Mouse (Mus musculus): ENCODE measurements around the gene Pigz. TPM values are rescaled to one million over a fixed set of nuclear protein-coding genes. Genes with fewer than 3 reads are reported as not detected.
A peak's percentile ranks its signal among the peaks of the same experiment; 100 is the strongest.

Gene Pigz
- total RNA-seq (2014; fragmentation: Nextera tagmentation) (not detected in 2 replicates), total RNA-seq (2017) (0.12 and 0.16 TPM in 2 replicates), polyA plus RNA-seq (2012) (not detected in 2 replicates)

- peaks cover 9% of the 10 kb centered on the region for H3K4me1 ChIP-seq (ENCODE audit: insufficient read depth, low read depth, low read length)
- H3K36me3 ChIP-seq (replicated peaks) = no peaks in the 10 kb centered on the region
- TF ChIP-seq GATA1 (IDR thresholded peaks at IDR 0.05; ENCODE audit: borderline replicate concordance, low read length) (no peak), GATA2 (IDR thresholded peaks at IDR 0.05; ENCODE audit: borderline replicate concordance, low read depth, low read length) (no peak), POLR2AphosphoS5 (IDR thresholded peaks at IDR 0.05; ENCODE audit: insufficient replicate concordance, low read depth, low read length) (no peak), CTCF (IDR thresholded peaks at IDR 0.05; ENCODE audit: low read depth, low read length) (no peak), TAL1 (conservative IDR thresholded peaks at IDR 0.05; ENCODE audit: low read depth, low read length) (no peak)
- DNase-seq (ENCODE audit: low spot score) (no peak), ATAC-seq (ENCODE audit: extremely low read depth, insufficient number of reproducible peaks, low FRiP score, poor library complexity, severe bottlenecking) (no peak)
- peaks cover 49% of the 10 kb centered on the region for H3K27me3 ChIP-seq (ENCODE audit: insufficient read depth, low read length)
- H3K9me3 ChIP-seq (replicated peaks) = no peaks in the 10 kb centered on the region
- peak within 1 kb of the TSS; percentile 42; the same call in 1 of the 2 replicates for H3K4me3 ChIP-seq (ENCODE audit: low read depth, low read length)
These were observed at the start of gene Pigz for GRCm38 (mm10) chr16:31933751-31934549. Gene Pigz, plus strand, starts transcription at chr16:31933851.

DNA sequence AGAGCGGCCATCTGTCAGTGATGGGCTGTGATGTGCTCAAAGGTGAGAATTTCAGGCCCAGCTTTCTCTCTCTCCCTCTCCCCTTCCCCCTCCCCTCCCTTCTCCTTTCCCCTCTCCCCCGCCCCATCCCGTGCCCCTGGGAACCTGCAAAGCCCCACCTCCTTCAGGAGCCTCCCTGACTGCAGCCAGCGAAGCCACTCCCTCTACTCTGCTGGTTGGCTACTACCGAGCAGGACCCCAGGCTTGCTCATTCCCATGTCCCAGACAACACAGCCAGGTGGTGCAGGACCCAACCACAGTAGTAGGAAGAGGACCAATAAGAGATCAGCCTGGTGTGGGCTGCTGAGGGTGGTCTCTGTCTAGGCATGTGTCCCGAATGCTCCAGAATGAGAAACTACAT, 49.7 kb upstream of the Pigz start:
- H3K27me3 ChIP-seq (ENCODE audit: insufficient read depth, low read length) = peaks cover 77% of the 10 kb centered on the region
- H3K36me3 ChIP-seq (replicated peaks) = no peaks in the 10 kb centered on the region
- peaks cover 9% of the 10 kb centered on the region; the same call in 1 of the 2 replicates for H3K4me1 ChIP-seq (ENCODE audit: insufficient read depth, low read depth, low read length)
- H3K4me3 ChIP-seq (ENCODE audit: low read depth, low read length) = no peak overlapping the region
- DNase-seq (ENCODE audit: low spot score) = no peak
- no peaks in the 10 kb centered on the region for H3K9me3 ChIP-seq (replicated peaks)
- TF ChIP-seq TAL1 (conservative IDR thresholded peaks at IDR 0.05; ENCODE audit: low read depth, low read length) = no peak
- TF ChIP-seq CTCF (IDR thresholded peaks at IDR 0.05; ENCODE audit: low read depth, low read length) = no peak
- no peak for TF ChIP-seq GATA2 (IDR thresholded peaks at IDR 0.05; ENCODE audit: borderline replicate concordance, low read depth, low read length)
- TF ChIP-seq GATA1 (IDR thresholded peaks at IDR 0.05; ENCODE audit: borderline replicate concordance, low read length) = no peak
- no peak for TF ChIP-seq POLR2AphosphoS5 (IDR thresholded peaks at IDR 0.05; ENCODE audit: insufficient replicate concordance, low read depth, low read length)
- ATAC-seq (ENCODE audit: extremely low read depth, insufficient number of reproducible peaks, low FRiP score, poor library complexity, severe bottlenecking) = no peak

DNA sequence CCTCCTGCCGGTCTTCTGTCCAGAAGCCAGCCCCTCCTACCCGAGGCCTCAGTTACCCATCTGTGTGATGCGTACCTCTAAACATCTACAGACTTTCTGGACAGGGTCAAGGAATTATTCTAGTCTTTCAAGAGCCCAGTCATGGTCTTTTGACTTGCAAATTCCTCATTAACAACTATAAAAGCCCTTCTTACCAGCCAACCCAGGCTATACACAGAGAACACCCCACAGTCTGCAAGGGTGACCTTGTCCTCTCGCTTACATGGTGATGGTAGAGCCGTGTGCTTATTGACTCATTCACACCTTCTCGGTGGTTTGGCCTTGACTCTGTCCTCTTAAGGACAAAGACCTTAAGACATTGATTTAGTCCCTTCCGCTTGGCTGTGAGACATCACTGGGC, 42.7 kb upstream of the Pigz start:
- Histone ChIP-seq H3K4me3 (ENCODE audit: low read depth, low read length) (no peak overlapping the region), H3K36me3 (replicated peaks) (no peaks in the 10 kb centered on the region), H3K4me1 (ENCODE audit: insufficient read depth, low read depth, low read length) (no peaks in the 10 kb centered on the region), H3K27me3 (ENCODE audit: insufficient read depth, low read length) (peaks cover 68% of the 10 kb centered on the region), H3K9me3 (replicated peaks) (no peaks in the 10 kb centered on the region)
- TF ChIP-seq CTCF (IDR thresholded peaks at IDR 0.05; ENCODE audit: low read depth, low read length) = no peak
- TF ChIP-seq TAL1 (conservative IDR thresholded peaks at IDR 0.05; ENCODE audit: low read depth, low read length) = no peak
- no peak for TF ChIP-seq POLR2AphosphoS5 (IDR thresholded peaks at IDR 0.05; ENCODE audit: insufficient replicate concordance, low read depth, low read length)
- TF ChIP-seq GATA2 (IDR thresholded peaks at IDR 0.05; ENCODE audit: borderline replicate concordance, low read depth, low read length) = no peak
- no peak for TF ChIP-seq GATA1 (IDR thresholded peaks at IDR 0.05; ENCODE audit: borderline replicate concordance, low read length)
- ATAC-seq (ENCODE audit: extremely low read depth, insufficient number of reproducible peaks, low FRiP score, poor library complexity, severe bottlenecking) (no peak), DNase-seq (ENCODE audit: low spot score) (no peak)

GRCm38 (mm10) chr16:31893396-31894141, 40.1 kb upstream of the Pigz start:
- Histone ChIP-seq H3K36me3 (replicated peaks) (no peaks in the 10 kb centered on the region), H3K27me3 (ENCODE audit: insufficient read depth, low read length) (peaks cover 62% of the 10 kb centered on the region), H3K4me3 (ENCODE audit: low read depth, low read length) (no peak overlapping the region), H3K9me3 (replicated peaks) (no peaks in the 10 kb centered on the region), H3K4me1 (ENCODE audit: insufficient read depth, low read depth, low read length) (no peaks in the 10 kb centered on the region)
- ATAC-seq (ENCODE audit: extremely low read depth, insufficient number of reproducible peaks, low FRiP score, poor library complexity, severe bottlenecking) (no peak), DNase-seq (ENCODE audit: low spot score) (no peak)
- TF ChIP-seq CTCF (IDR thresholded peaks at IDR 0.05; ENCODE audit: low read depth, low read length) (no peak), POLR2AphosphoS5 (IDR thresholded peaks at IDR 0.05; ENCODE audit: insufficient replicate concordance, low read depth, low read length) (no peak), TAL1 (conservative IDR thresholded peaks at IDR 0.05; ENCODE audit: low read depth, low read length) (no peak), GATA2 (IDR thresholded peaks at IDR 0.05; ENCODE audit: borderline replicate concordance, low read depth, low read length) (no peak), GATA1 (IDR thresholded peaks at IDR 0.05; ENCODE audit: borderline replicate concordance, low read length) (no peak)

GRCm38 (mm10) chr16:31896971-31897774, 36.5 kb upstream of the Pigz start:
- DNase-seq (ENCODE audit: low spot score) = no peak

More at GRCm38 (mm10) chr16:31896971-31897774, 36.5 kb upstream of the Pigz start:
- Histone ChIP-seq H3K9me3 (replicated peaks) (no peaks in the 10 kb centered on the region; the same call in 1 of the 2 replicates), H3K36me3 (replicated peaks) (no peaks in the 10 kb centered on the region), H3K4me3 (ENCODE audit: low read depth, low read length) (no peak overlapping the region), H3K27me3 (ENCODE audit: insufficient read depth, low read length) (peaks cover 40% of the 10 kb centered on the region), H3K4me1 (ENCODE audit: insufficient read depth, low read depth, low read length) (no peaks in the 10 kb centered on the region)
- TF ChIP-seq GATA2 (IDR thresholded peaks at IDR 0.05; ENCODE audit: borderline replicate concordance, low read depth, low read length) (no peak), TAL1 (conservative IDR thresholded peaks at IDR 0.05; ENCODE audit: low read depth, low read length) (no peak), POLR2AphosphoS5 (IDR thresholded peaks at IDR 0.05; ENCODE audit: insufficient replicate concordance, low read depth, low read length) (no peak), CTCF (IDR thresholded peaks at IDR 0.05; ENCODE audit: low read depth, low read length) (no peak), GATA1 (IDR thresholded peaks at IDR 0.05; ENCODE audit: borderline replicate concordance, low read length) (no peak)
- no peak for ATAC-seq (ENCODE audit: extremely low read depth, insufficient number of reproducible peaks, low FRiP score, poor library complexity, severe bottlenecking)

All from G1E (cell line).